Mouse (Mus musculus) left cerebral cortex, adult 18-20 months (tissue): ENCODE results near the gene Nsg2. TPM values are rescaled to one million over a fixed set of nuclear protein-coding genes. Genes with fewer than 3 reads are reported as not detected.

ENCODE experiments used
- DNase-seq, 2 experiments: peaks; one replicate each; pipeline ENCODE4 v3.0.0; 2021 to 2022; ENCODE audit warnings: low spot score in 2 of 2, mixed read lengths in 1 of 2
- total RNA-seq, 2 experiments: library from RNA; stranded (reverse); gene quantifications; 2 replicates each; pipeline ENCODE4 v1.2.3; 2021

Gene Nsg2
- total RNA-seq, 2 experiments from 2014 or later: 645 to 708 TPM

GRCm38 (mm10) chr11:32075163-32075562, 74.9 kb downstream of the Nsg2 start:
- DNase-seq: no peak

GRCm38 (mm10) chr11:32083462-32083861, 83.2 kb downstream of the Nsg2 start:
- peak in 1 of 2 experiments; percentile 53 for DNase-seq

GRCm38 (mm10) chr11:32086525-32086924, 86.3 kb downstream of the Nsg2 start:
- no peak for DNase-seq

- peak; percentile 76 to 88 for DNase-seq
These were observed 87.1 kb downstream of the Nsg2 start for GRCm38 (mm10) chr11:32087376-32087775.

GRCm38 (mm10) chr11:32087779-32088442, 87.6 kb downstream of the Nsg2 start:
- DNase-seq: no peak

GRCm38 (mm10) chr11:32095793-32096192, 95.5 kb downstream of the Nsg2 start:
- DNase-seq: no peak

- DNase-seq: no peak
These were observed 96.1 kb downstream of the Nsg2 start for GRCm38 (mm10) chr11:32096346-32096745.

GRCm38 (mm10) chr11:32101059-32101632, 100.9 kb downstream of the Nsg2 start:
- no peak for DNase-seq

GRCm38 (mm10) chr11:32102976-32103375, 102.7 kb downstream of the Nsg2 start:
- no peak for DNase-seq

GRCm38 (mm10) chr11:32104406-32105116, 104.3 kb downstream of the Nsg2 start:
- DNase-seq: no peak

GRCm38 (mm10) chr11:32105750-32106646, 105.7 kb downstream of the Nsg2 start:
- no peak for DNase-seq

GRCm38 (mm10) chr11:32106647-32106985, 106.4 kb downstream of the Nsg2 start:
- no peak for DNase-seq

- no peak for DNase-seq
These were observed 108.2 kb downstream of the Nsg2 start for GRCm38 (mm10) chr11:32108441-32108840.

Other genes with a start within 250 kb of the Nsg2 start
- gene Cpeb4, start 128.3 kb upstream of the Nsg2 start, total RNA-seq: 100 to 1,000 TPM; 145 to 152 TPM
- under 1 TPM; 0.19 to 0.21 TPM for gene 4930524B15Rik, start 34.9 kb upstream of the Nsg2 start, total RNA-seq
- not detected for gene Il9r, start 199.8 kb downstream of the Nsg2 start, total RNA-seq
- gene Snrnp25, start 205.0 kb downstream of the Nsg2 start, total RNA-seq: 10 to 100 TPM; 24.5 to 29.0 TPM
- gene Rhbdf1, start 221.8 kb downstream of the Nsg2 start, total RNA-seq: 10 to 100 TPM; 11.1 to 14.2 TPM
- gene Mpg, start 226.0 kb downstream of the Nsg2 start, total RNA-seq: 10 to 100 TPM; 18.2 to 21.3 TPM